Mouse (Mus musculus) regulatory T cell (primary cell): ENCODE results near the gene Nfic.

Source experiments
- in situ Hi-C: fragments of 300-600 bp; cut with MboI, MseI; formaldehyde crosslinking; loops from one replicate; pipeline ENCODE4 v1.15.1; 2025; ENCODE audit warnings: high pct_unique_total_duplicates

Nfic gene

DNA sequence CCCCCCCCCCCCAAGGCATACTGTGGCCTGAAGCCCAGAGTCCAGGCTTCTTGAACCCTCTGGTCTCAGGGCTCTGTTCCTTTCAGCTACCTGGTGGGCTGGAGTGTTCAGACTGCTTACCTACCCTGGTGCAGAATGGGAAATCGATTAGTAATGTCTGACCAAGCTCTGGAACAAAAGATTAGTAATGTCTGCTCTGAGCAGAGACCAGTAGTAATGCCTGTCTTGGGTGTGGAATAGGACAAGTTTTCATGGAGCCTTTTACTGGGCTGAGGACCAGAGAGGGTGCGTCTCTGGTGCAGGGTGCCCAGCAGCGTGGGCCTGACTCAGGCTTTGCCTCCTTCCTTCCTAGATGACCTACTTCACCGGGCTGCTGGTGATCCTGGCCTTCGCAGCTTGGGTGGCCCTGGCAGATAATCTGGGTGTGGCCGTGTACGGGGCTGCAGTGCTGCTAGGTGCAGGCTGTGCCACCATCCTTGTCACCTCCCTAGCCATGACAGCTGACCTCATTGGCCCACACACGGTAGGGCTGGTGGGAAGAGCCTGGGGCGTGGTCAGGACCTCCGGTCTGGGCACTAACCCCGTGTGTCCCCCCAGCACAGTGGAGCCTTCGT is 93.0 kb downstream of the Nfic start:
- in situ Hi-C loops, result no loop called here

DNA sequence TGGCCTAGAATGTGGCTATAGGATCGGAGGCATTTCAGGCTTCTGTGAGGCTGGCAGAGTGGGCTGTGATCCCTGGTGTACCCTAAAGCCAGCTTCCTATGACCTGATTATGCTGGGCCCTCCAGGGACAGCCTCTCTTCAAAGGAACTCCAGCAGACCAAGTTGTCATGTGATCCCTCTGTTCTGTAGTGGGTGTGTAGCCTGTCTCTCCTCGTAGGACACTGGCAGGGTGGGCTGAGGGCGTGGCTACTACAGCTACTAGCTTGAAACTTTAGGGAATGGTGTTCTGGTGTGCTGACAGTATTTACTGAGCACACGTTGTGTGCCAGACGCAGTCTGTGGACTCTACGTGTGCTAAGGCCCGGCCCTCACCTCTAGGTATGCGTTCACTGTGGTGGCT is 94.7 kb downstream of the Nfic start:
- in situ Hi-C loops, result no loop called here

DNA sequence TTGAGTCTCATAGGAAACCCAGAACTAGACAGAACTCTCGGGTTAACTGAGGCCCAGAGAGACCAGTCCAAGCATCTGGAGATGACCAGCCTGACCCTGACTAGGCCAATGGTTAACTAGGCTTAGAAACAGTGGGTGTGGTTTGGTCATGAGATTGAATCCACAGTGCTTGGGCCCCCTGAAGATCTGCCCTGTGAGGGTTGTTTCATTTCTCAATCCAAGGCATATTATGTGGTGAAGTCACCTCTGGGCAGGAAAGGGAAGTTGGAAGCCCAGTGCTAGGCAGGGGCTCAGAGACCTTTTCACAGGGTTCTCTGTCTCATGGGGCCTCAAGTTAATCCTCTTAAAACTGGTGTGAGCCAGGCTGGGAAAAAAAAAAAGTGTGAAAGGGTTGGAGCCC is 96.6 kb downstream of the Nfic start:
- in situ Hi-C loops, result no loop called here

DNA sequence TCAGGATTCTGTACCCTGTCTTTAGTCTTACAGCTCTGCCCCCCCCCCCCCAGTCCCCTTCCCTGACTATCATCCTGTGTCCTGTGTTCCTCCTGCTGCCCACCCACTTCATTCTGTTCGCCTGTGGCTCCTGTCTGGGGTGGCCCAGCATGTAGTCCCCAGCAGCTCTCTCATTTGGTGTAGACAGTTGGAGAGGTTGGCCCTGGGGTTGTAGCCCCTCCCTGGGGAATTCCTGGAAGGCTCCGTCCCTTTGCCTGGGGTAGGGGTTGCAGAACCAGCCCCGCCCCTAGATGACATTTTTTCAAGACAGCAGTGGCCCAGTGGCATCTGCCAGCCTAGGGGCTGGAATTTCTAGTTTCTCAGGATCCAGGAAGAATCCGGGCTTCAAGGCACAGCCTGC is 97.2 kb downstream of the Nfic start:
- in situ Hi-C loops, result no loop called here

GRCm38 (mm10) chr10:81356991-81357844 is 98.2 kb downstream of the Nfic start, which contains the start of gene Mfsd12:
Gene Mfsd12 (plus strand): TSS chr10:81357491.
- in situ Hi-C loops, result no loop called here

- in situ Hi-C loops, result no loop called here
Observed at GRCm38 (mm10) chr10:81356352-81356990, 99.0 kb downstream of the Nfic start.

GRCm38 (mm10) chr10:81355533-81355932 is 99.9 kb downstream of the Nfic start:
- in situ Hi-C loops, result no loop called here

- in situ Hi-C loops, result no loop called here
Observed at GRCm38 (mm10) chr10:81354738-81355477, 100.5 kb downstream of the Nfic start.

GRCm38 (mm10) chr10:81351678-81352291 is 103.7 kb downstream of the Nfic start:
- in situ Hi-C loops, result no loop called here

GRCm38 (mm10) chr10:81350351-81351063 is 104.9 kb downstream of the Nfic start, which contains the start of gene Hmg20b:
Gene Hmg20b (minus strand): TSS chr10:81350480.
- in situ Hi-C loops, result no loop called here

GRCm38 (mm10) chr10:81349961-81350350 is 105.5 kb downstream of the Nfic start:
- in situ Hi-C loops, result loop anchor here (5.0 kb wide), 1 partner anchor 63 kb away; no protein-coding TSS in a partner anchor

- in situ Hi-C loops, result loop anchor here (5.0 kb wide), 1 partner anchor 62 kb away; no protein-coding TSS in a partner anchor
Observed at GRCm38 (mm10) chr10:81349146-81349545, 106.3 kb downstream of the Nfic start.

GRCm38 (mm10) chr10:81346453-81347067 is 108.9 kb downstream of the Nfic start:
- in situ Hi-C loops, result loop anchor here (5.0 kb wide), 1 partner anchor 59 kb away; no protein-coding TSS in a partner anchor
